Mouse (Mus musculus) liver, embryonic 16.5 days (tissue): ENCODE data around the gene Usp25. TPM values are rescaled to one million over a fixed set of nuclear protein-coding genes. Genes with fewer than 3 reads are reported as not detected.

Source experiments
- ATAC-seq: fragments of 200-750 bp; cut with Nextera tagmentation; 2 replicates; pipeline ENCODE4 v1.8.0; 2017; ENCODE audit warnings: low read depth, mild to moderate bottlenecking, moderate number of reproducible peaks, moderate library complexity
- H3K27ac ChIP-seq: fragments of 300-500 bp; sonication (generic); 2 replicates; pipeline ENCODE4 v1.5.1; 2014; ENCODE audit warnings: mild to moderate bottlenecking, low read length
- H3K27me3 ChIP-seq: fragments of 300-500 bp; sonication (generic); 2 replicates; pipeline ENCODE4 v1.6.1; 2014; ENCODE audit warnings: low read depth, low read length, mixed read lengths; ENCODE audit not compliant: control insufficient read depth, insufficient read depth
- H3K36me3 ChIP-seq: fragments of 300-500 bp; sonication (generic); 2 replicates; pipeline ENCODE4 v1.6.1; 2014; ENCODE audit warnings: mild to moderate bottlenecking; ENCODE audit not compliant: control insufficient read depth, insufficient read depth
- H3K4me1 ChIP-seq: fragments of 300-500 bp; sonication (generic); 2 replicates; pipeline ENCODE4 v1.6.1; 2014; ENCODE audit warnings: low read depth, low read length, mixed read lengths; ENCODE audit not compliant: control insufficient read depth
- H3K4me2 ChIP-seq: fragments of 300-500 bp; sonication (generic); 2 replicates; pipeline ENCODE4 v1.6.1; 2014; ENCODE audit warnings: low read depth, low read length, mixed read lengths
- H3K4me3 ChIP-seq: fragments of 300-500 bp; sonication (generic); 2 replicates; pipeline ENCODE4 v1.5.1; 2014; ENCODE audit warnings: low read depth, mild to moderate bottlenecking, low read length
- H3K9ac ChIP-seq: fragments of 300-500 bp; sonication (generic); 2 replicates; pipeline ENCODE4 v1.6.1; 2014; ENCODE audit warnings: low read depth, low read length
- H3K9me3 ChIP-seq: fragments of 300-500 bp; sonication (generic); replicated peaks from 2 replicates; pipeline ENCODE4 v1.6.1; 2016; ENCODE audit warnings: low read length; ENCODE audit not compliant: control insufficient read depth
- WGBS: fragments of 180-500 bp; shearing (Covaris S2); extraction: QIAGEN DNeasy Blood & Tissue Kit; methylation state at CpG from one replicate; pipeline ENCODE4 v1.1.7; 2014; ENCODE audit not compliant: insufficient replicate concordance; 5-methylcytosine and 5-hydroxymethylcytosine counted together
- polyA plus RNA-seq: library from polyadenylated mRNA; unstranded; fragments of >200 nt; fragmentation: Nextera tagmentation; extraction: Ambion mirVana; gene quantifications from 2 replicates; pipeline ENCODE4 v1.2.1, GENCODE M21; 2015

Usp25 gene
- polyA plus RNA-seq, 1 experiment from 2014 or later: 25.5 TPM

DNA sequence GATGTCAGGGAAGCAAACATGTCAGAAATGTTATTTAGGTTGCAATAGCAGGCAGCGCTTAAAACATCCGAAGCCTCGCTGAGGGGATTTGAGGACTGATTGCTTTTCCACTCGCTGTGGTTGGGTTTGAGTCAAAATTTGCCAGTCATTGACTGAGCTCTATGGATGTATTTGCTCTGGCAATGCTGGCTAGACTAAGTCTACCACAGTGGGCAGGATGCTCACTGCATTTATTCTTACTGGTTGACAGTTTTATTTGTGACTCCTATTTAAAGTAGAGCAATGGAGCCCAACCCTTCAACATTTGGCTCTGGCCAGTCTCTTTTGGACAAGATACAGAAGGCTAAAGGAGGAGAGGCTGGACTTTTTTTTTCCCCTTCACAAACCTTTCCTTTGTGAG lies 137.4 kb downstream of the Usp25 start:
- no peak for ATAC-seq
- no peaks in the 10 kb centered on the region for H3K4me1 ChIP-seq
- no peak overlapping the region for H3K4me2 ChIP-seq
- no peak overlapping the region for H3K4me3 ChIP-seq
- H3K36me3 ChIP-seq: no peaks in the 10 kb centered on the region
- no peaks in the 10 kb centered on the region for H3K27me3 ChIP-seq
- H3K9me3 ChIP-seq: no peaks in the 10 kb centered on the region
- 70% methylated on average over 4 of the region's 4 CpGs for WGBS
- no peak overlapping the region for H3K27ac ChIP-seq
- no peak overlapping the region for H3K9ac ChIP-seq

DNA sequence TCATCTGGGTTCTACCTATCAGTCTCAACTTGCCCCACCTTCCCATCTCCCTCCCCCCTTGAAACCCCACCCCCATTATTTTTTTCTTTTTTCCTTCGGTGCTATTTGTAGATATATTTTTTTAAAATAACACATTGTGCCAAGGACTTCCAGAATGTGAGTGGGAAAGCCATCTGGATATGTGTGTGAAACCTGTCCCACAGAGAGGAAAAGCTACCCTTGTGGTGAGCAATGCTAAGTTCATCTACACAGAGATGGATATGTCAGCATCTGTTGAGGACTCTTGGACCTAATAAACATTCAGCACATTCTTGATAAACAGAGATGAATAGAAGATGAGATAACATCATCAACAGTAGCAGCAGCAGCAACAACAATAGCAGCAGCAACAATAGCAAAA lies 138.8 kb downstream of the Usp25 start:
- Histone ChIP-seq H3K4me3 (no peak overlapping the region), H3K27ac (no peak overlapping the region), H3K4me2 (no peak overlapping the region), H3K9me3 (no peaks in the 10 kb centered on the region), H3K36me3 (no peaks in the 10 kb centered on the region), H3K9ac (no peak overlapping the region), H3K27me3 (no peaks in the 10 kb centered on the region), H3K4me1 (no peaks in the 10 kb centered on the region)
- no peak for ATAC-seq
- 72% methylated on average over 1 of the region's 1 CpGs for WGBS

DNA sequence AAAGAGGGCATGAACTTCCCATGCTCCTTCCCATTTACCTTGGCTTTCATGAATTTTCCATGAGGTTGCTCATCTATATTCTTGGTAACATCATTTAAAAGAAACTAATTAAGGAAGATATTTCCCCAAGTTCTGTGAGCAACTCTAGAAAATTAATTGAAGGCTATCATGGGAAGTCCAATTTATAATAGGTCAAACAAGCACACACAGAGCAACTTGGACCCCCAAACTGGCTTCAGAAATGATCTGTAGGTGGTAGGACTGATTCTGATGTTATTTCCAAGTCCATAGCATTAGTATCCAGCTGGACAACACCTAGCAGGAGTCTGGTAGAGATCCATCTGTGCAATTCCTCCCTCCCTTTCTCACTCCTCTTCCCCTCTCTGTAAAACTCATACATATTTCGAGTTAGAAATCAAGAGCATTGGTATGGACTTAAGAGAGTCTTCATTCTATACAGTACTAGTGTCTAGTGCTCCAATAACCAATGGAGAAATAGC lies 139.8 kb downstream of the Usp25 start:
- no peaks in the 10 kb centered on the region for H3K36me3 ChIP-seq
- no peaks in the 10 kb centered on the region for H3K9me3 ChIP-seq
- 24% methylated on average over 1 of the region's 1 CpGs for WGBS
- no peak overlapping the region for H3K4me2 ChIP-seq
- H3K4me1 ChIP-seq: no peaks in the 10 kb centered on the region
- H3K27ac ChIP-seq: no peak overlapping the region
- no peak overlapping the region for H3K4me3 ChIP-seq
- H3K9ac ChIP-seq: no peak overlapping the region
- H3K27me3 ChIP-seq: no peaks in the 10 kb centered on the region
- ATAC-seq: no peak

DNA sequence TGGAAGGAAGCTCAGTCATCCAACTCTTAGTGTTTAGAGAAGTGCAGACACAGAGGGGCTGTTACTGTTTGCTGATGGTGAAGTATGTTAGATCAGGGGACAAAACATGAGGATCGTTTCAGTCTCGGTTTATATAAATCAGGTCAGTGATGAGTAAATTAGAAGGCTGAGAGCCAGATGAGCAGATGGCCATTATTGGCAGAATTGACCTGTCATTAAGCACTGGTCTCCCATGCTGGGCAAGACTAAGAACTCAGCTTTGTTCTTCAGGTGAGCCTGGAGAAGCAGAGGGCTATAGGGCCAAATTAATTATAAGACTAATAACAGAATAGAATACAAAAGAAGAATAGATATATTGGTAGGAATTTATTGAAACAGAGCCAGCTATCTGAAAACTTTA lies 140.3 kb downstream of the Usp25 start:
- 71% methylated on average over 2 of the region's 2 CpGs for WGBS

DNA sequence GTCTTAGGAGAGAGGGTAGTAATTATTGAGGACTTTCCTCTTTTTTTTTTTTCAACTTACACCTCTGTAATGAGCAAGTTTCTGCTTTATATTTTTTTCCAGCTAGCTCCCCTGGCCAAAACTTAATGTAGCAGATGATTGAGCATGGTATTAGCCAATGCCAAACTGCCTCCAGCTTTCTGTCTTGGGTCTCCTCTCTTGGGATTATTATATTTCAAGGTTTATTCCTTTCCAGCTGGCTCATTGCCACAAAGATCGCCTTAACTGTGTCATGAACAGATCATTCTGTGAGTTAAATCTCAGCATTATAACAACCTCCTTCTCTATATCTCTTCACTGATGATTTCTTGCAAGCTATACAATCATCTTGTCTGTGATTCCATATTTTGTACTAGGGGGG lies 141.3 kb downstream of the Usp25 start:
- Histone ChIP-seq H3K4me3 (no peak overlapping the region), H3K27me3 (no peaks in the 10 kb centered on the region), H3K36me3 (no peaks in the 10 kb centered on the region), H3K27ac (no peak overlapping the region), H3K9me3 (no peaks in the 10 kb centered on the region), H3K9ac (no peak overlapping the region), H3K4me1 (no peaks in the 10 kb centered on the region), H3K4me2 (no peak overlapping the region)
- no peak for ATAC-seq
- 78% methylated on average over 1 of the region's 1 CpGs for WGBS

More for the DNA sequence above, 140.3 kb downstream of the Usp25 start:
- H3K4me2 ChIP-seq: no peak overlapping the region
- H3K27me3 ChIP-seq: no peaks in the 10 kb centered on the region
- ATAC-seq: no peak
- H3K4me3 ChIP-seq: no peak overlapping the region
- H3K4me1 ChIP-seq: no peaks in the 10 kb centered on the region
- no peak overlapping the region for H3K27ac ChIP-seq
- no peaks in the 10 kb centered on the region for H3K9me3 ChIP-seq
- no peaks in the 10 kb centered on the region for H3K36me3 ChIP-seq
- H3K9ac ChIP-seq: no peak overlapping the region
